Mouse (Mus musculus) gastrocnemius, postnatal 4 days (tissue): ENCODE measurements at regions not wholly inside any gene's neighbourhood (a gene's known extent, or its start where the extent isn't known, plus 50 kb on each side); places are given as distances from the start of the nearest gene placed in this dataset.
A peak's percentile ranks its signal among the peaks of the same experiment; 100 is the strongest.

Experiments used
- DNase-seq, 2 experiments: peaks; one replicate each; pipeline ENCODE4 v3.0.0; 2021 to 2022; ENCODE audit warnings: low spot score in 2 of 2, mixed read lengths in 2 of 2

- DNase-seq, result no peak
Observed at GRCm38 (mm10) chr2:179197471-179197870, 244.8 kb upstream of the Cdh4 start.

- DNase-seq, result peak; percentile 33 to 53
Observed at GRCm38 (mm10) chr2:179200495-179200894, 241.7 kb upstream of the Cdh4 start.

DNA sequence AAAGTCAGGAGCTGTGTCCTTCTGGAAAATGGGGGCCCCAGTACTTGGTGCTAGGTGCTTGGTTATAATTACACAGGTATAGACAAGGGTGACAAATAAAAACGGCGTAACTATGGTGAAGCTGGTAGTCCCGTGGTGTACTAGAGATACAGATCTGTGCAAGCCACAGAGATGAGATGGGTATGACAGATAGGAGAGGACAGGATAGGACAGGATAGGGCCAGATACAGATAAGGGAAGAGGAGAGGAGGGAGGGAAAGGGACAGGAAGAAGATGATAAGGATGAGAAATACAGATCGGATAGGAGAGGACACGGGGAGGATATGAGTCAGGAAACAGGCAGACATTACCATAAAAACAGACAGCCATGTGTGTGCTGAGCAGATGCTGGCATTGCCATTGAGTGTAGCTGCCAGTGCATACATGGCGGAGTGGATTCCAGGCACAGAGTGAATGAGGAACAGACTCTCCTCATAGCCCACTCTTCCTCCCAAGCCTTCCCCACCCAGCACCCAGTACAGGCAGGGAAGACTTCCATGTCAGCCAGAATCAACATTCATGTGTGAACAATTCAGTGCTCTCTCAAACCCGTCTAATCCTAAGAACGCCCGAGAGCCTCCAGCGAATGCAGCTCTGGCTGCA lies 231.9 kb upstream of the Cdh4 start:
- DNase-seq, result no peak

- no peak for DNase-seq
Observed at GRCm38 (mm10) chr2:179216773-179217172, 225.5 kb upstream of the Cdh4 start.

GRCm38 (mm10) chr2:179228096-179228495 lies 214.1 kb upstream of the Cdh4 start:
- DNase-seq, result no peak

GRCm38 (mm10) chr2:179231708-179232354 lies 210.4 kb upstream of the Cdh4 start:
- DNase-seq, result no peak

DNA sequence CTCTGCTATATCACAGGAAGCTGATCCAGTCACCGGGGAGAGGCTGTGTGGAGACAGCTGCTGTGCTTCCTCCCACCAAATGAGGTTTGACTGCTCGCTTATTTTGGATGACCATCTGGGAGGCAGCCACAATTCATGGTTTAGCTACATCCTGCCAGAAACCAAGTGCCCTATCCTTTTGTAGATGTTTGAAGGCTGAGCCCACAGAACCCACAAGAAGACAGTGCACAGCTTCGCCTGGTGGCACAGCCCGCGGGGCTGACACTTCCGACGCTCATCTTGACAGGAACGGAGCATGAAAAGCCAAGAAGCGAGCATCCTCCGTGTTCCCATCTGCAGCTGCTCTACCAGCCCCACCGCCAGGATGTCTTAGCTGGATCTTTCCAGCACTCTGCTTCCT lies 204.1 kb upstream of the Cdh4 start:
- DNase-seq, result no peak

- DNase-seq, result no peak
Observed at GRCm38 (mm10) chr2:179260892-179261291, 181.3 kb upstream of the Cdh4 start.

DNA sequence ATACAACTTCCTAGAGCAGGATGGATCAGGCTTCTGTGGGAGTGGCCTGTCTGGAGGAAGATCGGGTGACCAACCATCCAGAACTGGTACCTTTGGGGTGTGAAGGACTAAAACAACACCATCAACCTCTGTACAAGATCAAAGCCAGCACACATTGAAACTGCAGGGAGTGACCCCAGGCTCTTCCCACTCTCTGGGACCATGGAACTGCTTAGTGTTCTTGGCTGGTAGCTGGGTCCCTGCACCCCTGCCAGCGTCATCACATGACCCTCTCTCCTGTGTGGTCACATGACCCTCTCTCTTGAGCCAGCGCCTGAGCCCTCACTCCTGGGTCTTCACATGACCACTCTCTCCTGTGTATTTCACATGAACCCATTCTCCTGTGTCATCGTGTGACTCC lies 178.3 kb upstream of the Cdh4 start:
- no peak for DNase-seq

GRCm38 (mm10) chr2:179265436-179265835 lies 176.8 kb upstream of the Cdh4 start:
- no peak for DNase-seq

GRCm38 (mm10) chr2:179277204-179277886 lies 164.9 kb upstream of the Cdh4 start:
- DNase-seq, result no peak

DNA sequence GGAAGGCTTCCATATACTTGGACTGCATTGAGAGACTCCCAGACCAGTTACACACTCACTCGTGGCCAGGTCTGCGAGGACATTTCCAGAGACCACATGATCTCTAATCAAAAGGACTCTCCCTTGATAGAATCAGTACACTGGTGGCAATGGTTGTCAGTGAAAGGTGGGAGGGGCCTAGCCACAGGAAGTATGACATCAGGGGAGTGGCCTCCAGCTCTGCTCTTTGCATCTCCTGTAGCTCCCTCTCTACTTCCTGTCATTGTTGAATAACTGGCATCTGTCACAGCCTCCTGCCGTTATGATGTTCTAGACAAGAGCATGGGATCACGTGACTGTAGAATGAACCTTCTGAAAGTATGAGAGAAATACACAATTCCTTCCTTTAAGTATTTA lies 164.3 kb upstream of the Cdh4 start:
- DNase-seq, result no peak

GRCm38 (mm10) chr2:179282276-179282675 lies 160.0 kb upstream of the Cdh4 start:
- DNase-seq, result no peak

- no peak for DNase-seq
Observed at GRCm38 (mm10) chr2:179290394-179290793, 151.8 kb upstream of the Cdh4 start.

- no peak for DNase-seq
Observed at GRCm38 (mm10) chr2:179291046-179291563, 151.1 kb upstream of the Cdh4 start.

DNA sequence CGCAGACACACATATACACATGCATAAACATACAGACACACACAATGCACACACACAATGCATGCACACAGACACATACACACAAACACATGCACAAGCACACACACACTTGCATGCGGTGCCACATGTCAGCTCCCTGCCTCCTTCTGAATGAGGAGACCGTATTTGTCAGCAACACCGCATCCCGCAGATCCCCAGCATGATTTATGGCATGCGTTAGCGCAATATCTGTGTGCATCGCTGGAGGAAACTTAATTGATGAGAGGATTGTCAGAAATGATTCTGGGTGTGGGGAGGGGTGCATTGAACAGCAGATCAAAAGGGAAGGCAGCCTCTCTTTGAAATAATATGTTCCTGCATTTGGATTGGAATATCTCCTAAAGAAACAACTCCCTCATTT lies 150.3 kb upstream of the Cdh4 start:
- no peak for DNase-seq

DNA sequence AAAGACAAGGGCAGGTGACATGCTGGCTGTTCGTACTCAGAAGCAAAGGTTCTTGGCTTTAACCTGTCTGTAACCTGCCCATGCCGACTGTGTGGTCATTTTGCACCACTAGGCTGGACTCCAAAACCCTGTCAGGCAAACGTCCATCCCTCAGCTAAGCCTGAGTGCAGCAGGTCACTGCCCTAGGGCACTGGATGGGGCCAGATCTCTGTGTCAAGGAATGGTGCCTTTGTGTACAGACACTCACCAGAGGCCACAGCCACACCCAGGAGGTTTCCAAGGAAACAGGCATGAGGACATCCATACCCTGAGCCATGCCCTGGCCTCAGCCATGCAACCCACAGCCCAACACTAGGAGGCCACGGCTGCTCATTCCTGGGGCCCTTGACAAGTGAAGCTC lies 149.7 kb upstream of the Cdh4 start:
- no peak for DNase-seq

GRCm38 (mm10) chr2:179293114-179293513 lies 149.1 kb upstream of the Cdh4 start:
- DNase-seq, result no peak

DNA sequence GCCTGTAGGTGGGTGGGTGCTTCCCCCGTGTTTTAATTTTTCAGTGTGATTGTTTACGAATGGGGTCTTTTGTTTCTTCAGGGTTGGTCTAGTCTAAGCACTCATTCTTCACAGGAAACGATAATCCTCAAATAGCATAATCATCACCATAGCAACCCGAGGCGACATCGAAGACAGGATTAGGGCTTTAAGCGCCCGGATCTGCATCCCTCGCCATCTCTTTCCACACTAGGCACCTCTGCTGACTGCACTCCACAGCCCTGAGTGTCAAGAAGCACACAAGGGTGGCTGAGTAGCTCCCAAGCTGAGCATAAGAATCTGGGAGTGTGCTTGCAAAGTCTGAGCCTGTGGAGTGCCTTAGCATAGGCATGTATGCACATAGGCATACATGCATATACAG lies 145.2 kb upstream of the Cdh4 start:
- no peak for DNase-seq

DNA sequence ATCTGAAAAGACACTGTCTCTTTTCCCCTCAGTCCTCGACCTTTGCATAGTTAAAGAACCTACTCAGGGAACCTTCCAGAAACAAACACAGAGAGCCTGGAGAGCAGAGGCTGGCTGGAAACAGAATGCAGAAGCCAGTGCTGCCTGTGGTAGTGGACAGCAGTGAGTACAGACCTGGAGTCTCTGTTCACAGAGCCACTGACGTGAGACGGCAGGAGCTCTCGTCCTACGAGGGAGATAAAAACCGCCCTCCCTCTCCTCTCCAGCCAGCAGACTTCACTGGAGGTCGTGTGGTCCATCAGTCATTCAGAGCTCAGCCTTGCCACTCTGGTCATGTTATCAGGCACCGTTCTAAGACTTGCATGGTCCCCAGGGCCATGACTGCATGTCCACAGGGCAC lies 138.5 kb upstream of the Cdh4 start:
- DNase-seq, result no peak

GRCm38 (mm10) chr2:179307286-179307931 lies 134.8 kb upstream of the Cdh4 start:
- no peak for DNase-seq

DNA sequence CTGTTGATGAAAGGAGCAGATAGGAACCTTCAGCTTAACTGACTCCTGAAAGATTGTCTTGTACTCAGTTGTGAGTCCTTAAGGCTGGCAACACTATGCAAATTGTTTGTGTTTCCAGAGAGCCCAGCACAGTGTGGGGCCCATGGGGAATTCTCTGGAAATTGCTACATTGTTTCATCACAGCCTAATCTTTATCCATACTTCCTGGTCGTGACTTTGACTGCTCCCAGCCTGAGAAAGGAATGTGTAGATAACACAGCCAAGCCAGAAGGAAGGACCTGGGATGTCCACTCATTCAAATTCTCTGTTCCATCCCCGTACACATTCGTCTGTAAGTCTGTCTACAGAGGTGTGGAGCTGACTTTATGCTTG lies 134.3 kb upstream of the Cdh4 start:
- DNase-seq, result no peak
